Mouse (Mus musculus): Measurements from ENCODE around the gene Gm21094. TPM values are rescaled to one million over a fixed set of nuclear protein-coding genes. Genes with fewer than 3 reads are reported as not detected.

The Gm21094 gene
- not detected for polyA plus RNA-seq (2015; fragmentation: Illumina TruSeq; extraction: RNeasy Lipid Tissue Mini Kit (QIAGEN cat#74804); ENCODE audit: low read depth, low replicate concordance)

DNA sequence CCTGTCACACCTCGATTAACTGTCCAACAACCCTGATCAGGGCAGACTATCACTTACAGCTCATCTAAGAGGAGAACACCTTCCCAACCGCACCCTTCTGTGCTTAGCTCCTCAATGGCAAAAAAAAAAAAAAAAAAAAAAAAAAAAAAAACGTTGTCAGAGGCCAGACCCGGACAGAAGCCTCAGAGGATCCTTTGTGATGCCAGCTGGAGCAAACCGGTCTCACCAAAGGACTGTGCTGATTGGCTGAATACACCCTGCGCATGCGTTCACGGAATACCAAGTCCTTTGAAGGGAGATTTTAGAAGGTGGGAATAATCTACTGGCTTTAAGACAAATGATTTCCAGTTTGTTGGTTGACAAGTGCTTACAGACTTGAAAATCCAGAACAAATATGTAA lies at the start of gene Gm21094:
Gene Gm21094 (minus strand): TSS at position 101 of the 400 bp plus-strand sequence.

Measured in brain, adult 10 weeks (tissue).